Mouse (Mus musculus): ENCODE data around the gene Mocs2. TPM values are rescaled to one million over a fixed set of nuclear protein-coding genes. Genes with fewer than 3 reads are reported as not detected.

Mocs2 gene
- polyA plus RNA-seq, 1 experiment from 2014 or later: 56.6 TPM

- ATAC-seq (ENCODE audit: extremely low read depth, insufficient number of reproducible peaks, low FRiP score, low TSS enrichment): no peak
- H3K27ac ChIP-seq (replicated peaks): no peak overlapping the region
- 86% methylated on average over 3 of the region's 3 CpGs for WGBS
- peaks cover 8% of the 10 kb centered on the region; the same call in 1 of the 2 replicates for H3K4me1 ChIP-seq
- H3K9me3 ChIP-seq: no peaks in the 10 kb centered on the region
- H3K27me3 ChIP-seq (replicated peaks): no peaks in the 10 kb centered on the region
- no peak overlapping the region for H3K9ac ChIP-seq
- no peaks in the 10 kb centered on the region for H3K36me3 ChIP-seq
- H3K4me3 ChIP-seq: no peak overlapping the region
- no peak overlapping the region for H3K4me2 ChIP-seq
Observed at GRCm38 (mm10) chr13:114854428-114854827, 36.4 kb downstream of the Mocs2 start.

- ATAC-seq (ENCODE audit: extremely low read depth, insufficient number of reproducible peaks, low FRiP score, low TSS enrichment): no peak
- H3K9ac ChIP-seq: peak overlapping the region; percentile 37; the same call in 1 of the 2 replicates
- peak overlapping the region; percentile 44 for H3K4me2 ChIP-seq
- no peaks in the 10 kb centered on the region for H3K27me3 ChIP-seq (replicated peaks)
- H3K4me1 ChIP-seq: peaks cover 8% of the 10 kb centered on the region; the same call in 1 of the 2 replicates
- H3K9me3 ChIP-seq: no peaks in the 10 kb centered on the region
- H3K4me3 ChIP-seq: peak overlapping the region; percentile 3; the same call in 1 of the 2 replicates
- no peak overlapping the region for H3K27ac ChIP-seq (replicated peaks)
- WGBS: 22% methylated on average over 15 of the region's 15 CpGs
- H3K36me3 ChIP-seq: no peaks in the 10 kb centered on the region
Observed at GRCm38 (mm10) chr13:114855573-114856268, 37.7 kb downstream of the Mocs2 start.

- Histone ChIP-seq H3K9me3 (no peaks in the 10 kb centered on the region), H3K9ac (peak overlapping the region; percentile 37; the same call in 1 of the 2 replicates), H3K36me3 (no peaks in the 10 kb centered on the region), H3K27ac (replicated peaks) (no peak overlapping the region), H3K4me2 (peak overlapping the region; percentile 44), H3K4me1 (peaks cover 8% of the 10 kb centered on the region; the same call in 1 of the 2 replicates), H3K4me3 (0 out of 2 replicates have a peak overlapping the region, but pooled peaks have one; percentile 3), H3K27me3 (replicated peaks) (no peaks in the 10 kb centered on the region)
- no peak for ATAC-seq (ENCODE audit: extremely low read depth, insufficient number of reproducible peaks, low FRiP score, low TSS enrichment)
- 36% methylated on average over 7 of the region's 7 CpGs for WGBS
Observed at GRCm38 (mm10) chr13:114856269-114856627, 38.2 kb downstream of the Mocs2 start.

- no peak overlapping the region for H3K27ac ChIP-seq (replicated peaks)
- no peak overlapping the region for H3K4me2 ChIP-seq
- no peak overlapping the region for H3K9ac ChIP-seq
- H3K4me1 ChIP-seq: peaks cover 8% of the 10 kb centered on the region; the same call in 1 of the 2 replicates
- H3K27me3 ChIP-seq (replicated peaks): no peaks in the 10 kb centered on the region
- H3K4me3 ChIP-seq: no peak overlapping the region
- no peaks in the 10 kb centered on the region for H3K9me3 ChIP-seq
- no peaks in the 10 kb centered on the region for H3K36me3 ChIP-seq
- ATAC-seq (ENCODE audit: extremely low read depth, insufficient number of reproducible peaks, low FRiP score, low TSS enrichment): no peak
- WGBS: 80% methylated on average over 4 of the region's 4 CpGs
Observed at GRCm38 (mm10) chr13:114857525-114857924, 39.5 kb downstream of the Mocs2 start.

- WGBS: 81% methylated on average over 6 of the region's 6 CpGs
- H3K9me3 ChIP-seq: no peaks in the 10 kb centered on the region
- no peaks in the 10 kb centered on the region for H3K27me3 ChIP-seq (replicated peaks)
- H3K4me2 ChIP-seq: no peak overlapping the region
- H3K9ac ChIP-seq: no peak overlapping the region
- no peak overlapping the region for H3K27ac ChIP-seq (replicated peaks)
- H3K36me3 ChIP-seq: peaks cover 9% of the 10 kb centered on the region
- no peak overlapping the region for H3K4me3 ChIP-seq
- no peaks in the 10 kb centered on the region for H3K4me1 ChIP-seq
- no peak for ATAC-seq (ENCODE audit: extremely low read depth, insufficient number of reproducible peaks, low FRiP score, low TSS enrichment)
Observed at GRCm38 (mm10) chr13:114874738-114875137, 56.7 kb downstream of the Mocs2 start.

- WGBS: 74% methylated on average over 2 of the region's 2 CpGs
- Histone ChIP-seq H3K27me3 (replicated peaks) (no peaks in the 10 kb centered on the region), H3K4me2 (no peak overlapping the region), H3K9me3 (no peaks in the 10 kb centered on the region), H3K9ac (no peak overlapping the region), H3K27ac (replicated peaks) (no peak overlapping the region), H3K4me1 (no peaks in the 10 kb centered on the region), H3K36me3 (peaks cover 3% of the 10 kb centered on the region; the same call in 1 of the 2 replicates), H3K4me3 (no peak overlapping the region)
- ATAC-seq (ENCODE audit: extremely low read depth, insufficient number of reproducible peaks, low FRiP score, low TSS enrichment): no peak
Observed at GRCm38 (mm10) chr13:114876005-114876520, 58.0 kb downstream of the Mocs2 start.

- Histone ChIP-seq H3K4me1 (no peaks in the 10 kb centered on the region), H3K27ac (replicated peaks) (no peak overlapping the region), H3K9me3 (no peaks in the 10 kb centered on the region), H3K27me3 (replicated peaks) (no peaks in the 10 kb centered on the region), H3K4me3 (no peak overlapping the region), H3K9ac (no peak overlapping the region), H3K4me2 (no peak overlapping the region), H3K36me3 (0 out of 2 replicates have a peak, but pooled peaks cover 3% of the 10 kb centered on the region)
- WGBS: 65% methylated on average over 11 of the region's 11 CpGs
- no peak for ATAC-seq (ENCODE audit: extremely low read depth, insufficient number of reproducible peaks, low FRiP score, low TSS enrichment)
Observed at GRCm38 (mm10) chr13:114878667-114879066, 60.6 kb downstream of the Mocs2 start.

Other genes with a start within 250 kb of the Mocs2 start
- 2.4 TPM in 2 replicates for gene Itga2, start 113.9 kb downstream of the Mocs2 start, polyA plus RNA-seq (2015; fragmentation: Nextera tagmentation; extraction: Ambion mirVana)

Data from heart, embryonic 13.5 days (tissue).